Mouse (Mus musculus) A20 (cell line): ENCODE data around the gene Hint3.
A peak's percentile ranks its signal among the peaks of the same experiment; 100 is the strongest.

Source experiments
- DNase-seq: peaks from one replicate; pipeline ENCODE4 v3.0.0-alpha.2; 2011; ENCODE audit warnings: low read depth, low spot score

The Hint3 gene

GRCm38 (mm10) chr10:30587037-30587436, 42.4 kb downstream of the Hint3 start:
- DNase-seq: peak; percentile 47

GRCm38 (mm10) chr10:30585691-30586090, 43.7 kb downstream of the Hint3 start:
- DNase-seq: no peak

GRCm38 (mm10) chr10:30577670-30578280, 51.7 kb downstream of the Hint3 start:
- DNase-seq: no peak

- no peak for DNase-seq
Measured at GRCm38 (mm10) chr10:30566364-30566763, 63.1 kb downstream of the Hint3 start.

- no peak for DNase-seq
Measured at GRCm38 (mm10) chr10:30564651-30565050, 64.8 kb downstream of the Hint3 start.
